Mouse (Mus musculus) small intestine, adult 2 months (tissue): ENCODE measurements around the gene Adora2a. TPM values are rescaled to one million over a fixed set of nuclear protein-coding genes. Genes with fewer than 3 reads are reported as not detected.
"Not testable (repeated sequence)": the region's sequence is repeated elsewhere in the genome, so short reads cannot be mapped to it uniquely, and the experiment has no call there.

Experiments used
- H3K27ac ChIP-seq: fragments of 200-500 bp; 2 replicates; pipeline ENCODE4 v1.5.1; 2012; ENCODE audit warnings: low read depth, low read length, control low read depth, inconsistent platforms; ENCODE audit not compliant: insufficient read depth
- H3K27me3 ChIP-seq: fragments of 200-500 bp; 2 replicates; pipeline ENCODE4 v1.6.1; 2012; ENCODE audit warnings: mild to moderate bottlenecking, moderate library complexity, low read length, inconsistent platforms; ENCODE audit not compliant: control insufficient read depth, insufficient read depth
- H3K36me3 ChIP-seq: fragments of 200-500 bp; 2 replicates; pipeline ENCODE4 v1.6.1; 2012; ENCODE audit warnings: mild to moderate bottlenecking, low read length, control low read depth, inconsistent platforms; ENCODE audit not compliant: control insufficient read depth, insufficient read depth
- H3K4me1 ChIP-seq: fragments of 200-500 bp; 2 replicates; pipeline ENCODE4 v1.6.1; 2012; ENCODE audit warnings: low read length, inconsistent platforms, mixed read lengths; ENCODE audit not compliant: control insufficient read depth, insufficient read depth, insufficient read length
- H3K4me3 ChIP-seq: fragments of 200-500 bp; 2 replicates; pipeline ENCODE4 v1.5.1; 2012; ENCODE audit warnings: low read depth, mild to moderate bottlenecking, control low read depth, inconsistent platforms, low read length, moderate library complexity
- CTCF ChIP-seq: fragments of 200-500 bp; IDR thresholded peaks from 2 replicates; pipeline ENCODE4 v1.5.1; 2012; ENCODE audit warnings: low read depth, mild to moderate bottlenecking, control low read depth, inconsistent platforms, low read length, moderate library complexity, mixed read lengths; ENCODE audit not compliant: insufficient replicate concordance, insufficient read length; ENCODE audit errors: extremely low read depth
- POLR2A ChIP-seq: fragments of 200-500 bp; IDR thresholded peaks from 2 replicates; pipeline ENCODE4 v1.6.1; 2012; ENCODE audit warnings: low read depth, mild to moderate bottlenecking, control low read depth, inconsistent platforms, low read length, moderate library complexity
- WGBS: fragments of 180-500 bp; shearing (Covaris S2); methylation state at CpG from one replicate; pipeline ENCODE4 v1.1.7; 2018; 5-methylcytosine and 5-hydroxymethylcytosine counted together
- polyA plus RNA-seq: library from polyadenylated mRNA; depleted of rRNA; stranded (reverse); fragments of >200 nt; gene quantifications from 2 replicates; pipeline ENCODE4 v1.2.3, GENCODE M21; 2012

The Adora2a gene
- polyA plus RNA-seq, 1 experiment: 7.5 TPM

GRCm38 (mm10) chr10:75338852-75339251 lies 22.2 kb downstream of the Adora2a start:
- H3K36me3 ChIP-seq: no peaks in the 10 kb centered on the region
- H3K27ac ChIP-seq: no peak overlapping the region
- H3K4me3 ChIP-seq: no peak overlapping the region
- no peak for TF ChIP-seq POLR2A
- TF ChIP-seq CTCF: no peak
- WGBS: 75% methylated on average over 5 of the region's 5 CpGs
- no peaks in the 10 kb centered on the region for H3K27me3 ChIP-seq
- no peaks in the 10 kb centered on the region for H3K4me1 ChIP-seq

GRCm38 (mm10) chr10:75339377-75339776 lies 22.7 kb downstream of the Adora2a start:
- Histone ChIP-seq H3K4me3 (no peak overlapping the region), H3K27me3 (no peaks in the 10 kb centered on the region), H3K27ac (no peak overlapping the region), H3K36me3 (no peaks in the 10 kb centered on the region), H3K4me1 (no peaks in the 10 kb centered on the region)
- WGBS: 83% methylated on average over 7 of the region's 7 CpGs
- no peak for TF ChIP-seq POLR2A
- no peak for TF ChIP-seq CTCF

GRCm38 (mm10) chr10:75341936-75342335 lies 25.3 kb downstream of the Adora2a start:
- no peak for TF ChIP-seq POLR2A
- no peak for TF ChIP-seq CTCF

GRCm38 (mm10) chr10:75344563-75344962 lies 27.9 kb downstream of the Adora2a start:
- not testable (repeated sequence) for H3K36me3 ChIP-seq, H3K4me1 ChIP-seq, H3K27me3 ChIP-seq, H3K4me3 ChIP-seq, H3K27ac ChIP-seq
- WGBS: 57% methylated on average over 1 of the region's 1 CpGs

More at GRCm38 (mm10) chr10:75341936-75342335, 25.3 kb downstream of the Adora2a start:
- Histone ChIP-seq H3K4me3 (no peak overlapping the region), H3K36me3 (no peaks in the 10 kb centered on the region), H3K4me1 (no peaks in the 10 kb centered on the region), H3K27ac (no peak overlapping the region), H3K27me3 (no peaks in the 10 kb centered on the region)
- 28% methylated on average over 8 of the region's 8 CpGs for WGBS

GRCm38 (mm10) chr10:75345265-75345664 lies 28.6 kb downstream of the Adora2a start:
- Histone ChIP-seq H3K27me3 (no peaks in the 10 kb centered on the region), H3K4me3 (no peak overlapping the region), H3K36me3 (no peaks in the 10 kb centered on the region), H3K27ac (no peak overlapping the region), H3K4me1 (no peaks in the 10 kb centered on the region)
- no peak for TF ChIP-seq POLR2A
- 7% methylated on average over 2 of the region's 2 CpGs for WGBS

- WGBS: 65% methylated on average over 5 of the region's 5 CpGs
- Histone ChIP-seq H3K4me3 (no peak overlapping the region), H3K36me3 (no peaks in the 10 kb centered on the region), H3K27ac (no peak overlapping the region), H3K4me1 (no peaks in the 10 kb centered on the region), H3K27me3 (no peaks in the 10 kb centered on the region)
- no peak for TF ChIP-seq POLR2A
- TF ChIP-seq CTCF: no peak
These were observed 33.9 kb downstream of the Adora2a start for GRCm38 (mm10) chr10:75350564-75350963.

- no peaks in the 10 kb centered on the region for H3K27me3 ChIP-seq
- H3K27ac ChIP-seq: no peak overlapping the region
- TF ChIP-seq CTCF (no peak), POLR2A (no peak)
- no peak overlapping the region for H3K4me3 ChIP-seq
- no peaks in the 10 kb centered on the region for H3K4me1 ChIP-seq
- WGBS: 97% methylated on average over 12 of the region's 12 CpGs
- H3K36me3 ChIP-seq: no peaks in the 10 kb centered on the region
These were observed 35.9 kb downstream of the Adora2a start for GRCm38 (mm10) chr10:75352541-75352940.

- H3K4me1 ChIP-seq, H3K36me3 ChIP-seq, H3K27ac ChIP-seq, H3K27me3 ChIP-seq, H3K4me3 ChIP-seq: not testable (repeated sequence)
- 48% methylated on average over 9 of the region's 9 CpGs for WGBS
These were observed 37.2 kb downstream of the Adora2a start for GRCm38 (mm10) chr10:75353838-75354241.
